Mouse (Mus musculus): Measurements from ENCODE around the gene Arhgef39.
A peak's percentile ranks its signal among the peaks of the same experiment; 100 is the strongest.

Arhgef39 gene

DNA sequence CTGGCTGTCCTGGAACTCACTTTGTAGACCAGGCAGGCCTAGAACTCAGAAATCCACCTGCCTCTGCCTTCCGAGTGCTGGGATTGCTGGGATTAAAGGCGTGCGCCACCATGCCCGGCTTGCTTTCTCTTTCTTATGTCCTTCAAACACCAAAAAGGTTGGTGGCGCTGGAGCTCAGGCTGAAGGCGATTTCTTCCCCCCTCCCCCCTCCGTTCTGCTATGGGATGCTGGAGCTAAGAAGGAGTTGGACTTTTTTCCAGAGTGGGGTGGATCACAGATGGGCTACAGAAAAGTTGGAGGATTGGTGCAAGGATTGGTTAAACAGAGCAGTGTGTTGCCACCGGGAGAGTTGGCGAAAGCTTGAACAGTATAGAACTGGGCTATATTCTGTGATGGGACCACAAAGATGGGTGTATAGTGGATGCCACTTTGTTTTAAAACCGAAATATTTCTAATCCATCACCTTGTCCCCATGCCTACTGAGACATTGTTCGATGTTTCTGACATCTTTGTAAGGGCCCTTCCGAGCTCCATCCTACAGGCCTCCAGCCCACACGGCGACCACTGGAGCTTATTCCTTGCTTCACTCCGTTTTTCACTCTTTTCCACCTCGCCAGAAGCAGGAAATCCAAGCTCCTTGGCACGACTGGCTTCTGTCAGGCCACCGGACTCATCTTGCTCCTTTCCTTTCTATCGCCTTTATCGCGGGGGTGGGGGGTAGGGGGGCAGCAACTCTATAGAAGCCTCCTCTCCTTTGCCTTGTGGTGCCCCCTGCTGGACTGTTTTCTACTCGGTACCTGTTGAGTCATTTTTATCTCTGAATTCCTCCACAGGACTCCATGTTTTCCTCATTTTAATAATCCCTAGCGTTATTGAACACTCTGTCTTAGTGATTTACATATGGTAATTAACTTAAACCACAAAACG is 20.3 kb downstream of the Arhgef39 start:
- peak; percentile 50 for DNase-seq (ENCODE audit: low spot score)

DNA sequence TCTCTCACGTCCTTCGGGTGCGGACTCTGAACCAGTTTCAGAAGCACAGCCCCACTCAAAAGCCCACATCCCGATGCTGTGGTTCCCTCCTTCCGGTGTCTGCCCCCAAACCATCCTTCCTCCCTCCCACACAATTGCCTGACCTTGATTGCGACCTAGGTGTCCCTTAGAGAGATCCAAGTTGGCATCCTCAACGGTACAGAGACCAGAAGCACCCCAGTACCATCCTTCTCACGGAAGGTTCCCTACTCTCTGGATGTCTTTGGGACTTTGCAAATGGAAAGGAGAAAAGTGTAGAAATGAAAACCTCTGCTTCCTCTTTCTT is 21.0 kb downstream of the Arhgef39 start:
- DNase-seq (ENCODE audit: low spot score) = no peak

DNA sequence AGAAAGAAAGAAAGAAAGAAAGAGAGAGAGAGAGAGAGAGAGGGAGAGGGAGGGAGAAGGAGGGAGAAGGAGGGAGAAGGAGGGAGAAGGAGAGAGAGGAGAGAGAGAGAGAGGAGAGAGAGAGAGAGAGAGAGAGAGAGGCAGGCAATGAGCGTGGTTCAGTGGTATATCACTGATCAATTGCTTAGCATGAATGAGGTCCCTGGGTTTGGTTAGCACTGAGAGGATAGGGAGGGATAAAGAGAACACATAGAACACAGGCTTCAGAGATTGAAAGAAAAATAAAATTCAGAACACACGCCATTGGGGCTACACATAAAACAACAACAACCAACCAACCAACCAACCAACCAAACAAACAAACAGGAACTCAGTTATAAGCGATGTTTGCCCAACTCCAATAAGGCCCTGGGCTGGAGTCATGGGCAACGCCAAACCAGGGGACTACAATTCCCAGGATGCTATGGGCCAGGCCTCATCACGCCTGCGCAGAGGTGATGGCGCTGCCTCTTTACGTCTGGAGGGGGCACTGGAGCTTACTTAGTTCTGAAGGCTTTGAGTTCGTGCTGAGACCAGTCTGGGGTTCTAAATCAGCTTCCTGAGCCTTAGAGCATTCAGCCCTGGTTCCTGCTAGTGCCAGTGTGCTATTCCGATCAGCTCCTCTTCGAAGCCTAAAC is 21.5 kb downstream of the Arhgef39 start:
- DNase-seq (ENCODE audit: low spot score) = peak; percentile 80

DNA sequence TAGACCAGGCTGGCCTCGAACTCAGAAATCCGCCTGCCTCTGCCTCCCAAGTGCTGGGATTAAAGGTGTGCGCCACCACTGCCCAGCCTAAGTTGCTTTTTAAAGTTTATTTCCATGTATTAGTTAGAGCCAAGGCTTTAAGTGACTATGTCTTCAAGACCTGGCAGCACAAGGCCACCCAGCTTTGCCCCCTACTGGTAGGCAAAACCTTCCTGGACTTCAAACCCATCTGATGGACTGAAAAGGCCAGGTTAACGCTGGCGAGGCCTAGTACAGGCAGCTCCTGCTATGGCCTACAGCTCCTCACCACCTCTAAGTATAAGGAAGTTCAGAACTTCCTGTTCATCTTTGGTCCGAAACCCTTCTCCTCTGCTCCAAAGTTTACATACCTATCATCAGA is 22.9 kb downstream of the Arhgef39 start:
- no peak for DNase-seq (ENCODE audit: low spot score)

DNA sequence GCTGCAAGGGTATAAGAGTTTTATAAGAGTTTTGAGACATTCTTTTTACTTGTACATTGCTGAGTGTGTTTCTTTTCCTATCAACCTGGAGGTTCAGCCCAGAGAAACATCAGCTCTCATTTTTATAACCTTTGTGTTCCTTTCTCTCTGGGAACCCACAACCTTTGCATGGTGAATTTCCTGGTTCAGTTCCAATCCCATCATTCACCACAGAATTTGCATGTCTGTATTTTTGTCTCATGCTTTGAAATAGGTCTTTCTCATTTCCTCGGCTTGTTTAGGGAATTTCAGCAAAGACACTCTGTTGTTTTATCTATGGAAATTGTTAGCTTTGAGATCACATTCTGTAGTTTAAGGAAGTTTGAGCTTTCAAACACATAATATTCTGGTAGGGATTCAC is 25.9 kb downstream of the Arhgef39 start:
- DNase-seq (ENCODE audit: low spot score) = no peak

DNA sequence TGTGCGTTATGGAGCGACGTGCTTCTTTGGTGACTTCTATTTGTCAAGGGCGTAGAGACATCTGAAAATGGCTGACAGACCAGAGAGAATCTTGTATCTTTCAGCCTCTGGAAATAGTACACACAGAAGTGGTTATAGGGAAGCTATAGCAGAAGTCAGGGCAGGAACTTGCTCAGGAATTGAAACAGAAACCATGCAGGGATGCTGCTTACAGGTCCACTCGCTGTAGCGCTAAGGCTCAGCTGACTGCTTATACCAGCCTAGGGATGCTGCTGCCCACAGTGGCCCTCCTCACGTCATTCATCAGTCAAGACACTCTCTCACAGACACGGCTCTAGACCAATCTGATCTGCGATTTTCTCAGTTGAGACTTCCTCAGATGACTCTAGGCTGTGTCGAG is 29.2 kb downstream of the Arhgef39 start:
- DNase-seq (ENCODE audit: low spot score) = no peak

DNA sequence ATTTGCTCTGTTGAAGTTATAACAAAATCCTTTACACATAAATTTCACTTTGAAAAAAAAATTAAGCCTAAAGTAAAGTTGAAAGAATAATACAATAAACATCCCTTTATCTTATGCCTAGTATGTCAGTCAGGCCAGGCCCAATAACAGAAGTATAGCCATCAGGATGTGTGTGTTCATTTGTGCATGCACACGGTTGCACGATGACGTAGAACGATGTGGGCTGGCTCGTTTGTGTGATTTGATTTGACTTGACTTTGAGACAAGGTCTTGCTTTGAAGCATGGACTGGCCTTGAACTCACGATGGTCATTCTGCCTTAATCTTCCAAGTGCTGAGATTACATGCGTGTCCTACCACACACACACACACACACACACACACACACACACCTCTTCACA is 32.6 kb downstream of the Arhgef39 start:
- no peak for DNase-seq (ENCODE audit: low spot score)

DNA sequence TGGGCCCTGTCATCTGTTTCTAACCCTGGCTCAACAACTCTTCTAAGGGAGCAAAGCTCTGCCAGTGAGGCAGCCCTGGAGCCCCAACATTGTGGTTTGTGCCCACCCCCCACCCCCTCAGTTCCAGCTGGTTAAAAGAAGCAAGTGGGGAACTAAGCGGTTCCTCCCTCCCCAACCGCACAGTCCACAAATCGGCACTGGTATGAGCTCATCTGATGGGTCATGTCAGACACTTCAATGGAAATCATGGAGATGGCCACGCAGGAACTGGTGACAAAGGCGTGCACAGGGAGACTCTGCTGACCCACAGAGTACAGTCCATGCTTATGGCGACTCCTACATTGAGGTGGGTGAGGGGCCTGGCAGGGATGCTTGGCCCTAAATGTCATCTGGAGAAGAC is 33.6 kb downstream of the Arhgef39 start:
- DNase-seq (ENCODE audit: low spot score) = no peak

DNA sequence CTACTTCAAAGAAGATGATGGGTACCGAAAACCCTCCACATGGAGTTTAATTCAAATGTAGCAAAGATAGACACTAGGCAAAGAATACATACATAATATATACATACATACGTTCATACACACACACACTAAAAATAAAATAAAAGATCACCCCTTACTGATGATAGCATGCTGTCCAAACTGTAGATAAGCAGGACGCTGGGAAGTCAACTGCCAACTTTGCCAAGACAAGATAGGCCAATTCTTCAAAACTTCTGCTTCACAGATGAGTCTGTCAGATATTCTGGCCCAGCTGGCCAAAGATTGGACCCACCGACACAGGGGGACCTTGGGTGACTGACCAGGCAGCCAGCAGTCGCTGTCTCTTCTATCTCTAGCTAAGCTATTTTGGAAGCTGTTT is 36.4 kb downstream of the Arhgef39 start:
- no peak for DNase-seq (ENCODE audit: low spot score)

DNA sequence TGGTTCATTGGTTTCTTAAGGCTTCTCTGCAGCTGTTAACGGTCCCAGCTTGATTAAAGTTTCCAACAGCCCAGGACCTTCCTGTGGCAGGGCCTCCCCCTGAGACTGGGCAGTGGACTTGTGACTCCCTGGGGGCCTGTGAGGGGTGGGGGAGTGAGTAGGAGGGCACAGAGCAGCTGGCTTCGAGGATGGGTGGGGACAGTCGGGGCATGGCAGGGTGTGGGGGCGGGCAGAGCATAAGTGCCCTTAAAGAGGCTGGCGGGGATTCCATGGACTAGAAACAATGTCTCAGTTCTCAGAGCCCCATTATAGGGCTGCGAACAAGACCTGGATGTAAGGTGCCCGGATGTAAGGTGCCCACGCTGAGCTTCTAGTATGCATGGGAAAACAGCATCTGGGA is 42.4 kb downstream of the Arhgef39 start:
- no peak for DNase-seq (ENCODE audit: low spot score)

DNA sequence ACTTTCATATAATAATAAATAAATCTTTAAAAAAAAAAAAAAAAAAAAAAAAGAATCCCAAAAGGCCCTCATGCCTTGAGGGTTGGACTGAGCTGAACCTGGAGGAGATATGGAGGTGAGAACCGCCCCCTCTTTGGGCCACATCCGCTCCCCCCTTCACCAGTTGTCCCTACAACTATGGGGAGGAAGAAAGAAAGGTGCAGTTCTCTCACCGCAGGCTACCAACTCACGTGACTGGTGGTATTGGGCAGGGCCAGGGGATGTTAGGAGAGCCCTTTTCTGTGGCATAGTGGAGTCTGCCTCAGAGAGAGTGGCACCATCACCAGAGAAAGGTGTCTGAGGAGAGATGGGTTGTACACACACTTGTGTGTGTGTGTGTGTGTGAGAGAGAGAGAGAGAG is 43.0 kb downstream of the Arhgef39 start:
- DNase-seq (ENCODE audit: low spot score) = no peak

DNA sequence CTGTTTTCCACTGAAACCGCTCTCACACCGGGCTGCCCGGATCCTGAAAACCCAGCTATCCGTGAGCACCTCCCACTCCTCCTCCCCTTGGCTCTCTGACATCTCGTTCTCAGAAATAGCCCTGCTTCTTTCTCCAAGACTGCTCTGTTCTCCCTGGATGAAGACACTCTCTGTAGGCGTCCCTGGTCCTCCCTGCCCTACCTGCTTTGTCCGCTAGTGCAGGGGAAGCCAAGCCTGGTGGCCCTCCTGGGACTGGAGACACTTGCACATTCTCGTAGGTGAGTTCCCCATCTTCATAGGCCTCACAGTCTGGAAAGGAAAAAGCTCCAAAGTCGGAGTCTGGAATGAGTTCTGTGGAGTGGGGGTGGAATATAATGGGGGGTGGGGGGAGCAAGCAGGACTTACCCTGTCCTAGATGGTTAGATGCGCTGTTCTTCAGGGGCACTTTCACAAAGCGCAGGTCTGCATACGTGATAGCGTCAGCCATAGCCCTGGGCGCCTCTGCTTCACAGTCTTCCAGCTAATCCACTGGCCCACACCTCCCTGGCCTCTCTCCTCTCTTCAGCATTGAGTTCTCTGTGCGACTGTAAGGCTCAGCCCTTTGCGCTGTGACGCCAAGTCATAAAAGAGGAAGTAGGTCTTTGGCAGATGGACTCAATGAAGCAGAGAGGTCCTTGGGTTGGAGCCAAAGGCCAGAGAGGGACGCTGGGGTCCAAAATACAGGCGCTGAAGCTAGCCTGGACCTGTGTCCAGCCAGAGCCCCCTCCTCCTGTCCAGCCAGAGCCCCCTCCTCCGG is 45.3 kb downstream of the Arhgef39 start, which contains the start of gene Cd72:
Gene Cd72, minus strand, starts transcription at position 588 of the 796 bp plus-strand sequence.
- DNase-seq (ENCODE audit: low spot score) = no peak

DNA sequence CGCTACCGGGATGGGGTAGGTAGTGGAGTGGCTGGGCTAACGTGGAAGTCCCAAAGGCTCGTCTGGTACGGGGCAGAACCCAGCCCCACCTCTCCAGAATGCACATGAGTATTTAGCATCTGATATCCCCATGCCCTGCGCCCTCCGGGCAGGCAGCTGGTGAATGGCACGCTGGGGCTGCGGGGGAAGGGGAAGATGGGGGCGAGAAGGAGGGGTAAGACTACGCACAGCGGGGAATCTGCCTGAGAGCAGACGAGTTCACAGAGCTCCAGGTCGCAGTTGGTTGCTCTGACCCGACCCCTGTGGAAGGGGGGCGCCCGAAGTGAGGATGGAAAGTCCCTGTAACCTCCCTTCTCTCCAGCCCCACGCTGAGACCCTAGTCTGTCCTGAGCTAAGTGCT is 46.1 kb downstream of the Arhgef39 start:
- DNase-seq (ENCODE audit: low spot score) = no peak

DNA sequence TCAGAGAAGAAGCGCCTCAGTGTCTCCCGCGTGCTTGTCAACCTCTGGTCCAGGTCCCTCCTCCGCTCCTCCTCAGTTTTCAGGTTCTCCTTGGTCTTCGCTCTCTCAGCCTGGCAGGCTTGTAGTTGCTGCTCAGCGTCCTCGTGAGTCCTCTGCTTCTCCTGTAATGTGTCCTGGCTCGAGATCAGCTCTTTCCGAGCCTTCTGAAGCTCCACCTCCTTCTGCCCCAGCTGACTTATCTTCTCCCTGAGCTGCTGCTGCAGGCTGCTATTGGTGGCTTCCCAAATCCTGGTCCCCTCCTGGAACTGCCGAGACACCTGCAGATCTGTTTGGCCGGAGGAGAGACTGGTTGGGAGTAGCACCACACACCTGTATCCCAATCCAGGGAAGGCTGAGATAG is 47.2 kb downstream of the Arhgef39 start:
- no peak for DNase-seq (ENCODE audit: low spot score)

DNA sequence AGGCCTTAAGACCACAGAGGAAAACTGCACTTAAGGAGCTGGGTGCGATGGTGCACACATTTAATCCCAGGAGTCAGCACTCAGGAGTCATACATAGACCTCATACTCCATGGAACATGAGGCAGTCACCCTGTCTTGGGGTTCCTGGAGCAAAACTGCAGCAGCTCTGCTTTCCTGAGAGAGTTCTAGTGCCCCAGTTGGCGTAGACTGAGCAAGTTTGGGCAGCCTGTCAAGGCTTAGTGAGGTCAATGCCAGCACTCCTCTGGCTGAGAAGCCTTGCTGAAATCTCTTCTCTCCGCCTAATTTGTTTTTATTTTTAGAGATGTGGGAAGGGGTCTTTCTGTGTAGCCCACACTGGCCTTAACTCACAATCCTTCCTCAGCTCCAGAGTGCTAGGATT is 50.9 kb downstream of the Arhgef39 start:
- no peak for DNase-seq (ENCODE audit: low spot score)

DNA sequence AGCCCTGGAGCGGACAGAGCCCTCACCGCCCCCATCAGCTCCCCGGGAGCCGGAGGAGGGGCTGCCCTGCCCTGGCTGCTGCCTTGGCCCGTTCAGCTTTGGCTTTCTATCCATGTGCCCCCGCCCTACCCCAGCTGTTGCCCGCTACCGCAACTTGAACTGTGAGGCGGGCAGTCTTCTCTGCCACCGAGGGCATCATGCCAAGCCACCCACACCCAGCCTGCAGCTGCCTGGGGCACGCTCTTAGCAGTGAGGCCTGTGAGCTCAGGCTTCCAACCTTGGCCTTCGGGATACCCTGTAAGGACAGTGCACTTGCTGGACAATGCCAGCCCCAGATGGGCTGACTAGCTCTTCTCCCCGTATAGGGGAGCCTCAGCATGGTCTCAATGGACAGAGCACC is 52.2 kb downstream of the Arhgef39 start:
- DNase-seq (ENCODE audit: low spot score) = no peak
